Mouse (Mus musculus): ENCODE results near the gene Cfd. TPM values are rescaled to one million over a fixed set of nuclear protein-coding genes. Genes with fewer than 3 reads are reported as not detected.

The Cfd gene
- polyA plus RNA-seq, 2 experiments = 0.29 TPM; not detected in 1

GRCm38 (mm10) chr10:79928907-79929701 lies 38.5 kb downstream of the Cfd start:
- peaks cover 9 to 12% of the 10 kb centered on the region in 2 experiments for H3K4me1 ChIP-seq (replicated peaks; ENCODE audit: control insufficient read depth in 2 of 2, insufficient read depth in 2 of 2, low read length in 1 of 2)
- no peaks in the 10 kb centered on the region for H3K9me3 ChIP-seq (ENCODE audit: control insufficient read depth, low read length)
- no peaks in the 10 kb centered on the region; the same call in 1 of the 2 replicates for H3K36me3 ChIP-seq (replicated peaks; ENCODE audit: control insufficient read depth, insufficient read depth, low read depth)
- H3K4me2 ChIP-seq (ENCODE audit: low read depth) = peak overlapping the region; percentile 52
- DNase-seq (ENCODE audit: low read depth in 3 of 3, low spot score in 3 of 3) (no peak), ATAC-seq (ENCODE audit: insufficient read depth) (no peak)
- H3K27ac ChIP-seq = no peak overlapping the region
- WGBS (ENCODE audit: insufficient replicate concordance) = 28% methylated on average over 9 of the region's 9 CpGs
- peak overlapping the region; percentile 19 to 33; a peak in 3 of 4 replicates for H3K4me3 ChIP-seq (ENCODE audit: insufficient read depth in 1 of 2, low read depth in 2 of 2, low read length in 2 of 2)
- TF ChIP-seq CTCF (IDR thresholded peaks at IDR 0.05; ENCODE audit: low read depth) = no peak
- TF ChIP-seq EP300 (IDR thresholded peaks at IDR 0.05; ENCODE audit: low read depth) = no peak
- H3K9ac ChIP-seq (replicated peaks) = no peak overlapping the region
- no peaks in the 10 kb centered on the region for H3K27me3 ChIP-seq (ENCODE audit: control insufficient read depth, insufficient read depth, low read length)

- no peak for ATAC-seq (ENCODE audit: insufficient read depth)
Observed at GRCm38 (mm10) chr10:79929967-79930825, 39.5 kb downstream of the Cfd start.

GRCm38 (mm10) chr10:79930826-79931186 lies 40.2 kb downstream of the Cfd start:
- Histone ChIP-seq H3K4me3 (ENCODE audit: insufficient read depth in 1 of 2, low read depth in 2 of 2, low read length in 2 of 2) (no peak overlapping the region), H3K27ac (no peak overlapping the region), H3K4me1 (replicated peaks; ENCODE audit: control insufficient read depth in 2 of 2, insufficient read depth in 2 of 2, low read length in 1 of 2) (peaks cover 6 to 7% of the 10 kb centered on the region in 2 experiments), H3K9me3 (ENCODE audit: control insufficient read depth, low read length) (no peaks in the 10 kb centered on the region), H3K9ac (replicated peaks) (no peak overlapping the region), H3K36me3 (replicated peaks; ENCODE audit: control insufficient read depth, insufficient read depth, low read depth) (no peaks in the 10 kb centered on the region; the same call in 1 of the 2 replicates), H3K4me2 (ENCODE audit: low read depth) (no peak overlapping the region), H3K27me3 (ENCODE audit: control insufficient read depth, insufficient read depth, low read length) (no peaks in the 10 kb centered on the region)
- ATAC-seq (ENCODE audit: insufficient read depth) (no peak), DNase-seq (ENCODE audit: low read depth in 3 of 3, low spot score in 3 of 3) (no peak)
- WGBS (ENCODE audit: insufficient replicate concordance) = 85% methylated on average over 16 of the region's 16 CpGs
- TF ChIP-seq CTCF (IDR thresholded peaks at IDR 0.05; ENCODE audit: low read depth) (no peak), EP300 (IDR thresholded peaks at IDR 0.05; ENCODE audit: low read depth) (no peak)

More at GRCm38 (mm10) chr10:79929967-79930825, 39.5 kb downstream of the Cfd start:
- Histone ChIP-seq H3K27ac (no peak overlapping the region), H3K9ac (replicated peaks) (no peak overlapping the region), H3K27me3 (ENCODE audit: control insufficient read depth, insufficient read depth, low read length) (no peaks in the 10 kb centered on the region), H3K4me3 (ENCODE audit: insufficient read depth in 1 of 2, low read depth in 2 of 2, low read length in 2 of 2) (no peak overlapping the region), H3K4me2 (ENCODE audit: low read depth) (peak overlapping the region; percentile 52; the same call in 1 of the 2 replicates), H3K9me3 (ENCODE audit: control insufficient read depth, low read length) (no peaks in the 10 kb centered on the region), H3K4me1 (replicated peaks; ENCODE audit: control insufficient read depth in 2 of 2, insufficient read depth in 2 of 2, low read length in 1 of 2) (peaks cover 9 to 12% of the 10 kb centered on the region in 2 experiments), H3K36me3 (replicated peaks; ENCODE audit: control insufficient read depth, insufficient read depth, low read depth) (no peaks in the 10 kb centered on the region; the same call in 1 of the 2 replicates)
- TF ChIP-seq CTCF (IDR thresholded peaks at IDR 0.05; ENCODE audit: low read depth) (no peak), EP300 (IDR thresholded peaks at IDR 0.05; ENCODE audit: low read depth) (no peak)
- 77% methylated on average over 18 of the region's 18 CpGs for WGBS (ENCODE audit: insufficient replicate concordance)
- no peak for DNase-seq (ENCODE audit: low read depth in 3 of 3, low spot score in 3 of 3)

GRCm38 (mm10) chr10:79931797-79932196 lies 41.1 kb downstream of the Cfd start:
- H3K27me3 ChIP-seq (ENCODE audit: control insufficient read depth, insufficient read depth, low read length) = no peaks in the 10 kb centered on the region
- no peak overlapping the region for H3K4me3 ChIP-seq (ENCODE audit: insufficient read depth in 1 of 2, low read depth in 2 of 2, low read length in 2 of 2)
- ATAC-seq (ENCODE audit: insufficient read depth) (no peak), DNase-seq (ENCODE audit: low read depth in 3 of 3, low spot score in 3 of 3) (no peak)
- H3K4me1 ChIP-seq (replicated peaks; ENCODE audit: control insufficient read depth in 2 of 2, insufficient read depth in 2 of 2, low read length in 1 of 2) = peaks cover 0 to 2% of the 10 kb centered on the region in 2 experiments; a peak in 3 of 4 replicates
- 62% methylated on average over 9 of the region's 9 CpGs for WGBS (ENCODE audit: insufficient replicate concordance)
- no peak for TF ChIP-seq CTCF (IDR thresholded peaks at IDR 0.05; ENCODE audit: low read depth)
- no peak for TF ChIP-seq EP300 (IDR thresholded peaks at IDR 0.05; ENCODE audit: low read depth)
- no peak overlapping the region for H3K27ac ChIP-seq
- H3K4me2 ChIP-seq (ENCODE audit: low read depth) = no peak overlapping the region
- H3K36me3 ChIP-seq (replicated peaks; ENCODE audit: control insufficient read depth, insufficient read depth, low read depth) = no peaks in the 10 kb centered on the region; the same call in 1 of the 2 replicates
- no peak overlapping the region for H3K9ac ChIP-seq (replicated peaks)
- no peaks in the 10 kb centered on the region for H3K9me3 ChIP-seq (ENCODE audit: control insufficient read depth, low read length)
